Mouse (Mus musculus): ENCODE measurements around the gene Snx14. TPM values are rescaled to one million over a fixed set of nuclear protein-coding genes. Genes with fewer than 3 reads are reported as not detected.

Snx14 gene
- total and polyA plus RNA-seq, 2 experiments from 2014 or later = 21.7 to 21.9 TPM

- DNase-seq (ENCODE audit: low spot score) (no peak), ATAC-seq (ENCODE audit: insufficient read depth, low read depth) (no peak)
- Histone ChIP-seq H3K4me1 (ENCODE audit: control insufficient read depth, insufficient read depth) (peaks cover 14% of the 10 kb centered on the region), H3K4me3 (ENCODE audit: low read depth, low read length) (no peak overlapping the region), H3K9ac (replicated peaks; ENCODE audit: low read depth, low read length) (no peak overlapping the region), H3K9me3 (replicated peaks; ENCODE audit: control insufficient read depth, low read length) (no peaks in the 10 kb centered on the region), H3K27ac (ENCODE audit: low read depth) (no peak overlapping the region), H3K4me2 (ENCODE audit: low read depth, low read length) (no peak overlapping the region), H3K36me3 (replicated peaks; ENCODE audit: control insufficient read depth, insufficient read depth, low read length) (0 out of 2 replicates have a peak, but pooled peaks cover 7% of the 10 kb centered on the region), H3K27me3 (ENCODE audit: control insufficient read depth, insufficient read depth, low read length) (no peaks in the 10 kb centered on the region)
- no peak for TF ChIP-seq EP300 (IDR thresholded peaks at IDR 0.05; ENCODE audit: low read depth)
- no peak for TF ChIP-seq CTCF (IDR thresholded peaks at IDR 0.05; ENCODE audit: low read depth)
- WGBS = 64% methylated on average over 3 of the region's 3 CpGs
Measured at GRCm38 (mm10) chr9:88332447-88332846, 106.3 kb downstream of the Snx14 start.

GRCm38 (mm10) chr9:88330316-88330715 lies 108.4 kb downstream of the Snx14 start:
- Histone ChIP-seq H3K4me1 (ENCODE audit: control insufficient read depth, insufficient read depth) (peaks cover 16% of the 10 kb centered on the region), H3K9me3 (replicated peaks; ENCODE audit: control insufficient read depth, low read length) (no peaks in the 10 kb centered on the region), H3K36me3 (replicated peaks; ENCODE audit: control insufficient read depth, insufficient read depth, low read length) (0 out of 2 replicates have a peak, but pooled peaks cover 7% of the 10 kb centered on the region), H3K27ac (ENCODE audit: low read depth) (no peak overlapping the region), H3K4me2 (ENCODE audit: low read depth, low read length) (peak overlapping the region; percentile 73), H3K27me3 (ENCODE audit: control insufficient read depth, insufficient read depth, low read length) (no peaks in the 10 kb centered on the region), H3K4me3 (ENCODE audit: low read depth, low read length) (no peak overlapping the region), H3K9ac (replicated peaks; ENCODE audit: low read depth, low read length) (no peak overlapping the region)
- ATAC-seq (ENCODE audit: insufficient read depth, low read depth) = no peak
- DNase-seq (ENCODE audit: low spot score) = no peak
- TF ChIP-seq CTCF (IDR thresholded peaks at IDR 0.05; ENCODE audit: low read depth) = no peak
- no peak for TF ChIP-seq EP300 (IDR thresholded peaks at IDR 0.05; ENCODE audit: low read depth)
- WGBS = 67% methylated on average over 3 of the region's 3 CpGs

- Histone ChIP-seq H3K27me3 (ENCODE audit: control insufficient read depth, insufficient read depth, low read length) (no peaks in the 10 kb centered on the region), H3K27ac (ENCODE audit: low read depth) (peak overlapping the region; percentile 67), H3K9me3 (replicated peaks; ENCODE audit: control insufficient read depth, low read length) (no peaks in the 10 kb centered on the region), H3K4me2 (ENCODE audit: low read depth, low read length) (peak overlapping the region; percentile 73), H3K36me3 (replicated peaks; ENCODE audit: control insufficient read depth, insufficient read depth, low read length) (0 out of 2 replicates have a peak, but pooled peaks cover 4% of the 10 kb centered on the region), H3K9ac (replicated peaks; ENCODE audit: low read depth, low read length) (0 out of 2 replicates have a peak overlapping the region, but pooled peaks have one; percentile 43), H3K4me1 (ENCODE audit: control insufficient read depth, insufficient read depth) (peaks cover 14% of the 10 kb centered on the region), H3K4me3 (ENCODE audit: low read depth, low read length) (peak overlapping the region; percentile 55)
- TF ChIP-seq CTCF (IDR thresholded peaks at IDR 0.05; ENCODE audit: low read depth) (no peak), EP300 (IDR thresholded peaks at IDR 0.05; ENCODE audit: low read depth) (no peak)
- 41% methylated on average over 10 of the region's 10 CpGs for WGBS
- ATAC-seq (ENCODE audit: insufficient read depth, low read depth) (no peak), DNase-seq (ENCODE audit: low spot score) (no peak)
Measured at GRCm38 (mm10) chr9:88329166-88329748, 109.5 kb downstream of the Snx14 start.

- peak overlapping the region; percentile 55 for H3K4me3 ChIP-seq (ENCODE audit: low read depth, low read length)
- no peak for ATAC-seq (ENCODE audit: insufficient read depth, low read depth)
- H3K4me2 ChIP-seq (ENCODE audit: low read depth, low read length) = peak overlapping the region; percentile 73
- TF ChIP-seq CTCF (IDR thresholded peaks at IDR 0.05; ENCODE audit: low read depth) = no peak
- no peak for TF ChIP-seq EP300 (IDR thresholded peaks at IDR 0.05; ENCODE audit: low read depth)
- 43% methylated on average over 5 of the region's 5 CpGs for whole genome bisulfite sequencing
- H3K27ac ChIP-seq (ENCODE audit: low read depth) = peak overlapping the region; percentile 80
- H3K9ac ChIP-seq (replicated peaks; ENCODE audit: low read depth, low read length) = peak overlapping the region; percentile 43; the same call in 1 of the 2 replicates
- DNase-seq (ENCODE audit: low spot score) = no peak
- peaks cover 14% of the 10 kb centered on the region for H3K4me1 ChIP-seq (ENCODE audit: control insufficient read depth, insufficient read depth)
- 0 out of 2 replicates have a peak, but pooled peaks cover 4% of the 10 kb centered on the region for H3K36me3 ChIP-seq (replicated peaks; ENCODE audit: control insufficient read depth, insufficient read depth, low read length)
- H3K9me3 ChIP-seq (replicated peaks; ENCODE audit: control insufficient read depth, low read length) = no peaks in the 10 kb centered on the region
- no peaks in the 10 kb centered on the region for H3K27me3 ChIP-seq (ENCODE audit: control insufficient read depth, insufficient read depth, low read length)
Measured at GRCm38 (mm10) chr9:88328666-88329065, 110.1 kb downstream of the Snx14 start.

GRCm38 (mm10) chr9:88326930-88327901 lies 111.5 kb downstream of the Snx14 start, which contains the start of gene Nt5e:
TSS of gene Nt5e (plus strand) at chr9:88327197.
- H3K9ac ChIP-seq (replicated peaks; ENCODE audit: low read depth, low read length) = peak within 1 kb of the TSS; percentile 43
- H3K4me2 ChIP-seq (ENCODE audit: low read depth, low read length) = peak within 1 kb of the TSS; percentile 73
- DNase-seq (ENCODE audit: low spot score) = peak; percentile 88
- H3K4me3 ChIP-seq (ENCODE audit: low read depth, low read length) = peak within 1 kb of the TSS; percentile 55
- H3K4me1 ChIP-seq (ENCODE audit: control insufficient read depth, insufficient read depth) = peaks cover 14% of the 10 kb centered on the region
- H3K27ac ChIP-seq (ENCODE audit: low read depth) = peak within 1 kb of the TSS; percentile 80
- 0 out of 2 replicates have a peak, but pooled peaks cover 4% of the 10 kb centered on the region for H3K36me3 ChIP-seq (replicated peaks; ENCODE audit: control insufficient read depth, insufficient read depth, low read length)
- peak; percentile 98 for ATAC-seq (ENCODE audit: insufficient read depth, low read depth)
- under 1% methylated on average over 65 of the region's 66 CpGs for WGBS
- no peaks in the 10 kb centered on the region for H3K9me3 ChIP-seq (replicated peaks; ENCODE audit: control insufficient read depth, low read length)
- TF ChIP-seq EP300 (IDR thresholded peaks at IDR 0.05; ENCODE audit: low read depth) = no peak
- no peak for TF ChIP-seq CTCF (IDR thresholded peaks at IDR 0.05; ENCODE audit: low read depth)
- H3K27me3 ChIP-seq (ENCODE audit: control insufficient read depth, insufficient read depth, low read length) = no peaks in the 10 kb centered on the region

Other genes with a start within 250 kb of the Snx14 start
- gene Nt5e, start 111.8 kb downstream of the Snx14 start, total RNA-seq (2014; rRNA removed; ENCODE audit: low replicate concordance) = 17.0 and 24.4 TPM in 2 replicates
- gene Nt5e, start 111.8 kb downstream of the Snx14 start, polyA plus RNA-seq (2015; fragmentation: Nextera tagmentation; extraction: Ambion mirVana) = 9.2 and 9.4 TPM in 2 replicates
- gene Gm20537, start 17.7 kb upstream of the Snx14 start, total RNA-seq (2014; rRNA removed; ENCODE audit: low replicate concordance) = not detected in 2 replicates
- gene Gm20537, start 17.7 kb upstream of the Snx14 start, polyA plus RNA-seq (2015; fragmentation: Nextera tagmentation; extraction: Ambion mirVana) = 0.34 TPM in 1 of 2 replicates, not detected in the other
- 21.6 and 32.1 TPM in 2 replicates for gene Syncrip, start 43.6 kb upstream of the Snx14 start, total RNA-seq (2014; rRNA removed; ENCODE audit: low replicate concordance)
- gene Syncrip, start 43.6 kb upstream of the Snx14 start, polyA plus RNA-seq (2015; fragmentation: Nextera tagmentation; extraction: Ambion mirVana) = 34.2 and 41.4 TPM in 2 replicates
- 3.3 and 4.9 TPM in 2 replicates for gene Zfp949, start 109.1 kb upstream of the Snx14 start, total RNA-seq (2014; rRNA removed; ENCODE audit: low replicate concordance)
- gene Zfp949, start 109.1 kb upstream of the Snx14 start, polyA plus RNA-seq (2015; fragmentation: Nextera tagmentation; extraction: Ambion mirVana) = 5.6 and 8.3 TPM in 2 replicates
- not detected in 2 replicates for gene Trim43a, start 141.9 kb upstream of the Snx14 start, total RNA-seq (2014; rRNA removed; ENCODE audit: low replicate concordance)
- gene Trim43a, start 141.9 kb upstream of the Snx14 start, polyA plus RNA-seq (2015; fragmentation: Nextera tagmentation; extraction: Ambion mirVana) = 0.12 and 0.14 TPM in 2 replicates

All from heart, postnatal 0 days (tissue).